ENCODE assay signal across 15 mouse cellular contexts in the genomic region with DNA sequence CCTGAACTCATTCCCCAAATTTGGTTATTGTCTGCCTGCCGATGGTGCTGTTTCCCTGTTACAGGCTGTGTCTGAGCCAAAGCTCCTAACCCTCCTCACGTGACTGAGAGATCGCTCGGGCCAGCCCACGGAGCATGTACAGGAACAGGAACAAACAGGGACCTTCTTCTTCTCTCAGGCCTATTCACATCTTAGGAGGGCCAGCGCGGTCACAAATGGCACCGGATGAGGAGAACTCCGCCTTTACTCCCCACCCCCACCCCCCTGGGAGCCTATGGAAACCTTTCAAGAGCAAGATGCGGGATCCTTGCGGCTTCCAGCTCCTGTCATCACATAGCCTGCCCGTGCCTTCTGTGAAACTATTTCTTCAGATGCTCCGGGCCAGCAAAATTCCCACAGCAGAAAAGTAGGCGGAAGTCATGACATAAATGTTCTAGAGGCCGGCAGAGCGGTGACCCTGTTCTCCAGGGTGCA. TPM values are rescaled to one million over a fixed set of nuclear protein-coding genes. Genes with fewer than 3 reads are reported as not detected.
DNase-seq lines count a peak whose midpoint lies in the region; ATAC-seq and TF ChIP-seq lines count a peak whose summit lies in the region.
"Had no signal": no experiment of that assay in that cellular context is flagged by ENCODE, and none has a peak within 500 bp of the region (broad histone marks: within the 10 kb centered on the region; RNA-seq: fewer than 3 reads in every experiment).

No protein-coding gene starts in this region.

- H3K4me1 ChIP-seq in heart, embryonic 16.5 days (ENCODE audit: control insufficient read depth, insufficient read depth, low read length) = no peaks in the 10 kb centered on the region
- H3K4me1 ChIP-seq: neural tube, embryonic 13.5 days had no signal

- TF ChIP-seq CTCF in gastrocnemius, adult 2 months (IDR thresholded peaks at IDR 0.05) = no peak

- H3K27me3 ChIP-seq in heart, embryonic 16.5 days (ENCODE audit: control insufficient read depth, insufficient read depth, low read length) = no peaks in the 10 kb centered on the region
- H3K27me3 ChIP-seq: CH12.LX; neural tube, embryonic 13.5 days had no signal

- DNase-seq in gastrocnemius, adult 2 months = peak; percentile 44
- no peak for DNase-seq in gastrocnemius, adult 8-10 months (ENCODE audit: low spot score in 2 of 2)
- peak; percentile 51 for DNase-seq in R1 (ENCODE audit: low read depth, low spot score)
- DNase-seq in cerebellum, adult 9-11 months = peak; percentile 58
- DNase-seq in left cerebral cortex, adult 9 months (ENCODE audit: low spot score in 2 of 2) = no peak
- DNase-seq in left cerebral cortex, postnatal 4 days = no peak
- DNase-seq: adrenal gland, postnatal 25 days; kidney, postnatal 4 days; thymus, adult 18-20 months had no signal

- WGBS in heart, embryonic 16.5 days = 38% methylated on average over 16 of the region's 16 CpGs

- no peaks in the 10 kb centered on the region for H3K36me3 ChIP-seq in heart, embryonic 16.5 days (ENCODE audit: control insufficient read depth, insufficient read depth)
- H3K36me3 ChIP-seq: neural tube, embryonic 13.5 days had no signal

- ATAC-seq in heart, embryonic 16.5 days (replicated peaks; ENCODE audit: extremely low read depth, insufficient read depth, low FRiP score) = peak; percentile 55; the same call in 1 of the 2 replicates
- ATAC-seq: forebrain, embryonic 16.5 days had no signal

- H3K4me2 ChIP-seq in heart, embryonic 16.5 days (ENCODE audit: low read depth, low read length) = peak overlapping the region; percentile 39
- H3K4me2 ChIP-seq: neural tube, embryonic 13.5 days had no signal

- no peak overlapping the region for H3K9ac ChIP-seq in heart, embryonic 16.5 days (ENCODE audit: low read length)
- H3K9ac ChIP-seq: neural tube, embryonic 13.5 days had no signal

- H3K4me3 ChIP-seq in gastrocnemius, adult 2 months = 0 out of 2 replicates have a peak overlapping the region, but pooled peaks have one; percentile 19
- H3K4me3 ChIP-seq in heart, embryonic 16.5 days (ENCODE audit: low read length) = peak overlapping the region; percentile 25
- H3K4me3 ChIP-seq: neural tube, embryonic 13.5 days had no signal

- H3K27ac ChIP-seq in gastrocnemius, adult 2 months = peak overlapping the region; percentile 66
- H3K27ac ChIP-seq in heart, embryonic 16.5 days (ENCODE audit: low read length) = no peak overlapping the region
- H3K27ac ChIP-seq: neural tube, embryonic 13.5 days had no signal

- intact Hi-C loops in gastrocnemius, adult 2 months (cut with DNase I) = no loop called here
- intact Hi-C loops in left cerebral cortex, postnatal 4 days (cut with DNase I) = no loop called here

- H3K9me3 ChIP-seq in heart, embryonic 16.5 days (replicated peaks; ENCODE audit: control insufficient read depth, low read length) = no peaks in the 10 kb centered on the region
- H3K9me3 ChIP-seq: neural tube, embryonic 13.5 days had no signal

RNA-seq across cellular contexts. Expression of gene Crygs, which starts 44.6 kb away (rescaled TPM):
- total RNA-seq in gastrocnemius, adult 2 months (2021) = not detected
- total RNA-seq in gastrocnemius, adult 8-10 months (2022) = not detected
- not detected in 2 replicates for polyA plus RNA-seq in heart, embryonic 16.5 days (2015; fragmentation: Nextera tagmentation; extraction: Ambion mirVana)
- total RNA-seq in left cerebral cortex, postnatal 4 days (2021) = not detected
- total RNA-seq: adrenal gland, postnatal 25 days; CH12.LX; megakaryocyte progenitor cell, adult 5-6 weeks had no signal
- polyA plus RNA-seq: forebrain, embryonic 16.5 days; limb, embryonic 11.5 days; neural tube, embryonic 13.5 days had no signal

Comparison
In these comparisons a context has a peak if more than half of its experiments do, and no peak if none do; other contexts are left out.
1. DNase-seq: peak in gastrocnemius, adult 2 months (single experiment), R1 (single experiment) and cerebellum, adult 9-11 months (single experiment); none in gastrocnemius, adult 8-10 months (0 of 2), left cerebral cortex, adult 9 months (0 of 2) and left cerebral cortex, postnatal 4 days (single experiment).